Mouse (Mus musculus) E14TG2a.4 (cell line): ENCODE data around the gene Gpr25.

Experiments used
- H3K27me3 ChIP-seq: 2 replicates; pipeline ENCODE4 v1.6.1; 2014; ENCODE audit warnings: low read length, control low read depth; ENCODE audit not compliant: insufficient read depth
- H3K36me3 ChIP-seq: 2 replicates; pipeline ENCODE4 v1.6.1; 2014; ENCODE audit warnings: low read length, control low read depth; ENCODE audit not compliant: insufficient read depth
- H3K4me1 ChIP-seq: replicated peaks from 2 replicates; pipeline ENCODE4 v1.6.1; 2014; ENCODE audit warnings: low read depth, low read length, control low read depth
- H3K4me3 ChIP-seq: replicated peaks from 2 replicates; pipeline ENCODE4 v1.5.1; 2014; ENCODE audit warnings: mild to moderate bottlenecking, low read length
- H3K9me3 ChIP-seq: 2 replicates; pipeline ENCODE4 v1.6.1; 2014; ENCODE audit warnings: low read length, control low read depth
- CTCF ChIP-seq: conservative IDR thresholded peaks from 2 replicates; pipeline ENCODE4 v1.5.1; 2014; ENCODE audit warnings: low read length
- NANOG ChIP-seq: IDR thresholded peaks from 2 replicates; pipeline ENCODE4 v1.6.1; 2014; ENCODE audit warnings: borderline replicate concordance, low read length, mixed read lengths
- POU5F1 ChIP-seq: IDR thresholded peaks from 2 replicates; pipeline ENCODE4 v1.6.1; 2014; ENCODE audit warnings: low read length, borderline replicate concordance

Gene Gpr25

DNA sequence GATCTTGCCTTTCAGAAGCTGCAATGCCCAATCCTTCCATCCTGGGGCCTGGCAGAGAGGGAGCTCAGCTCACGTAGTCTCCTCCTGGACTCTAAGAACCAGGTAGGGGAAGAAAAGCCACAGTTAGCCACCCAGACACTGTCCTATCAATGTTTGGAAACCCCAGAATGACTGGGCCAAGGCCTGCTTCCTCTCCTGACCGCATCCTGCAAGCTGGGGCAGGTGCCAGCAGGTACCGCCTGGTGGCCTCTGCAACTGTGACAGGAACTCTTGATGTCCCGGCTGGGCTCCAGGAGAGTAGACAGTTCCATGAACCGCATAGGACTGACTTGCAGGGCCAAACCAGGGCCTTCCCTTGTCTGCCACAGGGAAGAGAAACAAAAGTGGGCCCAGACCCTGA lies 13.3 kb downstream of the Gpr25 start:
- H3K36me3 ChIP-seq: no peaks in the 10 kb centered on the region
- H3K9me3 ChIP-seq: no peaks in the 10 kb centered on the region
- no peaks in the 10 kb centered on the region for H3K4me1 ChIP-seq
- no peak overlapping the region for H3K4me3 ChIP-seq
- H3K27me3 ChIP-seq: peaks cover 25% of the 10 kb centered on the region
- TF ChIP-seq NANOG: no peak
- TF ChIP-seq POU5F1: no peak

DNA sequence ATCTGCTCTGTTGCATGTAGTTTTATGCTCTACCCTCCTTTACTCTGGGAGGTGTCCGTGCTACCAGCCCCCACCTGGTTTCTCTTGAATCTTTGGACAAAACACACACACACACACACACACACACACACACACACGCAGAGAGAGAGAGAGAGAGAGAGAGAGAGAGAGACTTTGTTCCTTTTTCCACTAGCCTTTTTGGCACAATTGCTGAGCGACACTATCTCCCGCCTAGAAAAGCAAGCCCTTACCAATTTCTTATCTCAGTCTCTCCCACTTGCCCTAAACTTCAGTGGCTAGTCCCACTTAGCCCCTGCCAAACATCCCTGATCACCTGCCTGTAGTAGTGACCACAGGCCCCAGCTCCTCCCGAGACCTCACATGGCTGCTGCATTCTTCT lies 16.2 kb downstream of the Gpr25 start:
- H3K36me3 ChIP-seq: no peaks in the 10 kb centered on the region
- H3K9me3 ChIP-seq: no peaks in the 10 kb centered on the region

DNA sequence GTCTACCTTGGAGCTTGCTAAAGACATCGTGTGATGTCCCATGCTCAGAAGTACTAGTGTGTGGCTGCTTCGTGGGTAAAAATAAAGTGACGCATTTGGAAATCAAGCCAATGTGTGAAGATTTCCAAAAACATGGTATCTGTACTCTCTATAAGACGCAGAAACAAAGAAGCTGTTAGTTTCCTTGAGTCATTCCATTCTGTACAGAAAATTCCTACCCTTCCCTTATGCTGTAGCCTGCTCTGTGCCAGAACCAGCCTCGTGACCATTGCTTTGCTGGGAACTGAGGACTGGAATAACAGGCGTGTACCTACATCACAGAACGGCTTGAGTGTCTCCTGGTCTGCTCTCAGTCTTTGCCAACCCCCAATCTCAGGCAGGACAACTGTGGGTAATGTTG lies 18.9 kb downstream of the Gpr25 start:
- Histone ChIP-seq H3K36me3 (no peaks in the 10 kb centered on the region), H3K27me3 (peaks cover 29% of the 10 kb centered on the region), H3K4me1 (no peaks in the 10 kb centered on the region; the same call in 1 of the 2 replicates), H3K4me3 (no peak overlapping the region), H3K9me3 (no peaks in the 10 kb centered on the region)
- TF ChIP-seq CTCF (no peak), POU5F1 (no peak), NANOG (no peak)

More for the DNA sequence above, 16.2 kb downstream of the Gpr25 start:
- TF ChIP-seq NANOG (no peak), CTCF (no peak), POU5F1 (no peak)
- Histone ChIP-seq H3K4me1 (no peaks in the 10 kb centered on the region; the same call in 1 of the 2 replicates), H3K27me3 (peaks cover 31% of the 10 kb centered on the region), H3K4me3 (no peak overlapping the region)

DNA sequence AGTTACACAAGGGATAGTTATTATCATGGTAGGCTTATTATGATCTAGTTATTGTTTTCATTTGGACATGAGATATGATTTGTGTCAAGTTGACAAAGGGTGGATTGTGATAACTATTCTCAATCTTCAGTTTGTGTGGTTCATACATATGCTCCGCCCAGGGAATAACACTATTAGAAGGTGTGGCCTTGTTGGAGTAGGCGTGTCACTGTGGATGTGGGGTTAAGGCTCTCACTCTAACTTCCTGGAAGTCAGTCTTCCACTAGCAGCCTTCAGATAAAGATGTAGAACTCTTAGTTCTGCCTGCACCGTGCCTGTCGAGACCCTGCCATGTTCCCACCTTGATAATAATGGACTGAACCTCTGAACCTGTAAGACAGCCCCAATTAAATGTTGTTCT lies 22.2 kb downstream of the Gpr25 start:
- H3K4me1 ChIP-seq: peaks cover 14% of the 10 kb centered on the region
- no peak for TF ChIP-seq CTCF
- no peak for TF ChIP-seq NANOG
- TF ChIP-seq POU5F1: no peak
- no peaks in the 10 kb centered on the region for H3K36me3 ChIP-seq

DNA sequence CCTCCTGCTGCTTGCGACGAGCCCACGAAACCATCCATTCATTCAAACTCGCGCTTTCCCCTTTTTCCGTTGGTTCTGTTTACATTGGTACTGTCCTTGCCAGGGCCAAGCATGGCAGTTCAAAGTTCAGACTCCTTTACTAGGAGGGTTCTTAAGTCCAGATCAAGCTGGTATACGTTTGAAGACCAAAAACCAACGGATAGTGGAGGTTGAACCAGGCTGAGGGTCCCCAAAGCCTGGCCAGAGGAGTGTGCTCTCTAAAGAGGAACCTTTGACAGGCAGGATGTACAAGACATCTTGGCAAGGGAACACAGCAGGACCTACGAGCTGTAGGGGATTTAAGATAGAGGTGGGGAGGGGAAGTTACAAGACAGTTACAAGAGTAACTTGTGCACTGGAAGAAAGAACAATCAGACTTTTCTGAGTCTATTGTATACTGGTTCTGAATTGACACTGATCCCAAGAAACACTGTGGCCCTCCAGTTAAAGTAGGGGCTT lies 26.0 kb downstream of the Gpr25 start:
- no peaks in the 10 kb centered on the region for H3K36me3 ChIP-seq
- peak overlapping the region; percentile 84 for H3K4me3 ChIP-seq
- peaks cover 29% of the 10 kb centered on the region for H3K27me3 ChIP-seq
- TF ChIP-seq NANOG (no peak), CTCF (no peak), POU5F1 (no peak)
- H3K9me3 ChIP-seq: no peaks in the 10 kb centered on the region
- H3K4me1 ChIP-seq: peaks cover 50% of the 10 kb centered on the region

More for the DNA sequence above, 22.2 kb downstream of the Gpr25 start:
- H3K4me3 ChIP-seq: no peak overlapping the region
- no peaks in the 10 kb centered on the region for H3K9me3 ChIP-seq
- H3K27me3 ChIP-seq: peaks cover 41% of the 10 kb centered on the region

- Histone ChIP-seq H3K4me1 (peaks cover 56% of the 10 kb centered on the region), H3K36me3 (no peaks in the 10 kb centered on the region), H3K4me3 (peak within 1 kb of the TSS; percentile 84), H3K27me3 (peaks cover 24% of the 10 kb centered on the region), H3K9me3 (no peaks in the 10 kb centered on the region)
- TF ChIP-seq POU5F1 (no peak), CTCF (no peak), NANOG (no peak)
Observed at GRCm38 (mm10) chr1:136233892-136234594, 26.6 kb downstream of the Gpr25 start, which contains the start of gene Inava. Inava (minus strand) TSS chr1:136234264.

DNA sequence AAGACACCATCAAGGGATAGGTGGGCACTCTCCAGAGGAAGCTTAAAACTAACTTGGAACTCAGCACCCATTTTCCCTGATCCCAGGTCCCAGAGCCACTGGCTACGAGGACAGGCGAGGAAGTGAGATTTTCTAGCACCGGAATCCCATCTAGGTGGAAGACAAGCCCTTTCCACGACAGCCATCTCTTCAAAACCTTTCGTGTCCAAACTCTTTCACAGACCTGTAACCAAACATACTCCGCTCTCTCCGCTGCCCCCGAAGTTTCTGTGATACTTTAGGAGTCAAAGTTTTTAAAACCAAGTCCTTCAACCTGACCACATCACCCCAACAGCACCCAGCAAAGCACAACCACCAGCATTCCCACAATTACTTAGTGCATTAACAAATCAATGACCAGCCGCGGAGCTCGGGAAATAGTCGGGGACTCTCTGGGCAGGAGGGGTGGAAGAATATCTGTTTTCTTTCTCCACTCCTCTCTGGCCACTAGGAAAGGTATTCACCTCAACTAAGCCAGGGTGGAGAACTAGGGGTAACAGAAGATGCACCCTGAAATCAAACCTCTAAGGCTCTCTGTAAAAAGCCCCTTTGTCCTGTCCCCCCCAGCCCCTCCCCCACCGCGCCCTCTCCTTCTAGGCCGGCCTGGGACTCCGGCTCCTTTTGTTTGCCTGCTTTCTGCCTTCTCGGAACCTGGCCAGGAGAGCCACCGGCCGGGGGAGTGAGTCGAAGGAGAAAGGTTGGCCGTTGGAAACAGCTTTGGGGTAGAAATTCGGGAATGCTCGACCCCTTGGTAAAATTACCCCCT lies 27.5 kb downstream of the Gpr25 start:
- peaks cover 24% of the 10 kb centered on the region for H3K27me3 ChIP-seq
- peak overlapping the region; percentile 84 for H3K4me3 ChIP-seq
- no peaks in the 10 kb centered on the region for H3K9me3 ChIP-seq
- no peak for TF ChIP-seq POU5F1
- TF ChIP-seq CTCF: no peak
- TF ChIP-seq NANOG: no peak
- H3K4me1 ChIP-seq: peaks cover 65% of the 10 kb centered on the region
- H3K36me3 ChIP-seq: no peaks in the 10 kb centered on the region

- H3K4me3 ChIP-seq: peak overlapping the region; percentile 84
- no peak for TF ChIP-seq CTCF
- TF ChIP-seq NANOG: no peak
- TF ChIP-seq POU5F1: no peak
- no peaks in the 10 kb centered on the region for H3K9me3 ChIP-seq
- peaks cover 21% of the 10 kb centered on the region for H3K27me3 ChIP-seq
- H3K4me1 ChIP-seq: peaks cover 73% of the 10 kb centered on the region
- peaks cover under 1% of the 10 kb centered on the region; the same call in 1 of the 2 replicates for H3K36me3 ChIP-seq
Observed at GRCm38 (mm10) chr1:136232285-136232926, 28.3 kb downstream of the Gpr25 start.
